ENCODE assay signal across 8 mouse cellular contexts in the genomic region with DNA sequence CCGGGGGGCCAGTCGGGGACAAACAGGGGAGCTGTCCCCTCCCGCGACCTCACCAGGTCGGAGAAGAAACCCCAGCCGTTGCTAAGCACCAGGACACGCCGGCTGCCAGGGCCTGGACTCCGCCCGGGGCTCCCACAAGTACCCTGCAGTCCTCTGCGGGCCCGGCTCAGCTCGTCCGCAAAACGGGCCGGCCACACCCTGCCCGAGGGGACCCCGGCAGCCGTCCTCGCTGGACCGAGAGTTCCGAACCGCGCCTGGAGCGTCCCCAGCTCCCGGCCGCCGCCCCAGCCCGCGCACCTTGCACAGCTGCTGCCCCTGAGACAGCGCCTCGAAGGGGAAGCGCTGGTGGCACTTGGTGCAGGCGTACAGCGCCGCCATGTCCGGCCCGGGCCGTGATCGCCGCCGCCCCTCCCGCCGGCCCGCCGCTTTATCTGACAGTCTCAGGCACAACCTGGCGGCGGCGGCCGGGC. TPM values are rescaled to one million over a fixed set of nuclear protein-coding genes. Genes with fewer than 3 reads are reported as not detected.
A peak's percentile ranks its signal among the peaks of the same experiment; 100 is the strongest.
DNase-seq lines count a peak whose midpoint lies in the region; ATAC-seq and TF ChIP-seq lines count a peak whose summit lies in the region.

No protein-coding gene starts in this region.

- H3K4me3 ChIP-seq in cerebellum, adult 2 months (replicated peaks; ENCODE audit: insufficient read depth, low read depth, low read length): peak overlapping the region; percentile 90
- H3K4me3 ChIP-seq in thymus, adult 2 months (ENCODE audit: control insufficient read depth, insufficient read depth, low read length): peak overlapping the region; percentile 69
- H3K4me3 ChIP-seq in heart, embryonic 13.5 days: peak overlapping the region; percentile 100
- H3K4me3 ChIP-seq in liver, embryonic 11.5 days (ENCODE audit: low read depth, low read length): peak overlapping the region; percentile 97
- H3K4me3 ChIP-seq in midbrain, postnatal 0 days (ENCODE audit: low read depth, low read length): peak overlapping the region; percentile 98

- no peak for TF ChIP-seq CTCF in cerebellum, adult 2 months (IDR thresholded peaks at IDR 0.05; ENCODE audit: borderline replicate concordance, insufficient read depth, low read depth, low read length)
- no peak; the same call in 1 of the 2 replicates for TF ChIP-seq CTCF in thymus, adult 2 months (IDR thresholded peaks at IDR 0.05; ENCODE audit: borderline replicate concordance, control insufficient read depth, extremely low read depth, insufficient read depth, low read length, poor library complexity)
- no peak; the same call in 1 of the 2 replicates for TF ChIP-seq CTCF in midbrain, postnatal 0 days (IDR thresholded peaks at IDR 0.05)

- no peak for ATAC-seq in heart, embryonic 13.5 days (ENCODE audit: extremely low read depth, insufficient number of reproducible peaks, low FRiP score, low TSS enrichment)
- ATAC-seq in liver, embryonic 11.5 days (replicated peaks; ENCODE audit: low FRiP score): peak; percentile 53
- peak; percentile 17 for ATAC-seq in midbrain, postnatal 0 days (ENCODE audit: low FRiP score)

- 1% methylated on average over 49 of the region's 50 CpGs for WGBS in cerebellum, adult 2 months
- WGBS in thymus, adult 2 months: under 1% methylated on average over 50 of the region's 50 CpGs
- WGBS in heart, embryonic 13.5 days: under 1% methylated on average over 41 of the region's 50 CpGs
- WGBS in liver, embryonic 11.5 days: under 1% methylated on average over 49 of the region's 50 CpGs
- under 1% methylated on average over 41 of the region's 50 CpGs for WGBS in midbrain, postnatal 0 days

- H3K27ac ChIP-seq in cerebellum, adult 2 months (ENCODE audit: insufficient read depth, low read length): peak overlapping the region; percentile 93
- H3K27ac ChIP-seq in thymus, adult 2 months (ENCODE audit: control insufficient read depth, insufficient read depth, low read length): no peak overlapping the region
- H3K27ac ChIP-seq in heart, embryonic 13.5 days (replicated peaks): peak overlapping the region; percentile 90
- H3K27ac ChIP-seq in liver, embryonic 11.5 days (ENCODE audit: low read depth, low read length): peak overlapping the region; percentile 96
- H3K27ac ChIP-seq in midbrain, postnatal 0 days (ENCODE audit: low read depth, low read length): peak overlapping the region; percentile 87

- no peaks in the 10 kb centered on the region for H3K36me3 ChIP-seq in thymus, adult 2 months (ENCODE audit: control insufficient read depth, insufficient read depth, low read length)
- H3K36me3 ChIP-seq in heart, embryonic 13.5 days: peaks cover 30% of the 10 kb centered on the region
- no peaks in the 10 kb centered on the region for H3K36me3 ChIP-seq in liver, embryonic 11.5 days (ENCODE audit: control insufficient read depth, insufficient read depth, low read length)
- peaks cover 4% of the 10 kb centered on the region for H3K36me3 ChIP-seq in midbrain, postnatal 0 days (ENCODE audit: insufficient read depth, low read length)

- H3K27me3 ChIP-seq in cerebellum, adult 2 months (ENCODE audit: control insufficient read depth, insufficient read depth, low read length): no peaks in the 10 kb centered on the region
- H3K27me3 ChIP-seq in thymus, adult 2 months (ENCODE audit: control insufficient read depth, insufficient read depth, low read length): no peaks in the 10 kb centered on the region
- no peaks in the 10 kb centered on the region for H3K27me3 ChIP-seq in heart, embryonic 13.5 days (replicated peaks)
- no peaks in the 10 kb centered on the region for H3K27me3 ChIP-seq in liver, embryonic 11.5 days (replicated peaks; ENCODE audit: control insufficient read depth, insufficient read depth, low read length)
- no peaks in the 10 kb centered on the region for H3K27me3 ChIP-seq in midbrain, postnatal 0 days (ENCODE audit: insufficient read depth, low read length)

- H3K9me3 ChIP-seq in heart, embryonic 13.5 days: no peaks in the 10 kb centered on the region
- H3K9me3 ChIP-seq in liver, embryonic 11.5 days (ENCODE audit: control insufficient read depth, low read length): no peaks in the 10 kb centered on the region
- no peaks in the 10 kb centered on the region for H3K9me3 ChIP-seq in midbrain, postnatal 0 days (ENCODE audit: low read length)

- no peaks in the 10 kb centered on the region for H3K4me1 ChIP-seq in cerebellum, adult 2 months (ENCODE audit: control insufficient read depth, insufficient read depth, low read length)
- H3K4me1 ChIP-seq in thymus, adult 2 months (replicated peaks; ENCODE audit: control insufficient read depth, insufficient read depth, low read length): peaks cover 5% of the 10 kb centered on the region
- peaks cover 19% of the 10 kb centered on the region for H3K4me1 ChIP-seq in heart, embryonic 13.5 days
- no peaks in the 10 kb centered on the region; the same call in 1 of the 2 replicates for H3K4me1 ChIP-seq in liver, embryonic 11.5 days (replicated peaks; ENCODE audit: control insufficient read depth, insufficient read depth, low read length)
- no peaks in the 10 kb centered on the region for H3K4me1 ChIP-seq in midbrain, postnatal 0 days (ENCODE audit: insufficient read depth, low read length)

- TF ChIP-seq POLR2A in cerebellum, adult 2 months (IDR thresholded peaks at IDR 0.05; ENCODE audit: borderline replicate concordance, insufficient read depth, low read length): peak; percentile 49; the same call in 1 of the 2 replicates
- TF ChIP-seq POLR2A in thymus, adult 2 months (IDR thresholded peaks at IDR 0.05; ENCODE audit: control insufficient read depth, extremely low read depth, insufficient read depth, low read length, poor library complexity): no peak

- H3K4me2 ChIP-seq in heart, embryonic 13.5 days: peak overlapping the region; percentile 93
- peak overlapping the region; percentile 77 for H3K4me2 ChIP-seq in liver, embryonic 11.5 days
- peak overlapping the region; percentile 68 for H3K4me2 ChIP-seq in midbrain, postnatal 0 days (ENCODE audit: low read depth, low read length, poor library complexity, severe bottlenecking)

- peak overlapping the region; percentile 97 for H3K9ac ChIP-seq in heart, embryonic 13.5 days
- H3K9ac ChIP-seq in liver, embryonic 11.5 days (ENCODE audit: low read depth, low read length): peak overlapping the region; percentile 83
- H3K9ac ChIP-seq in midbrain, postnatal 0 days (replicated peaks; ENCODE audit: low read length, poor library complexity, severe bottlenecking): peak overlapping the region; percentile 90

- DNase-seq in cerebellum, adult 2 months: no peak
- DNase-seq in cerebellum, adult 11 months: no peak
- no peak for DNase-seq in thymus, adult 2 months
- DNase-seq in thymus, postnatal 0 days (ENCODE audit: low spot score): no peak
- DNase-seq in liver, embryonic 11.5 days (ENCODE audit: low spot score): no peak
- peak; percentile 27 for DNase-seq in midbrain, postnatal 0 days (ENCODE audit: low spot score)
- no peak for DNase-seq in spleen, postnatal 4 days (ENCODE audit: low spot score in 2 of 2)

RNA-seq across cellular contexts. Expression of gene Fam76a, which starts 0.3 kb away (rescaled TPM):
- polyA plus RNA-seq in cerebellum, adult 2 months (2012; rRNA removed): 30.0 and 30.5 TPM in 2 replicates
- polyA plus RNA-seq in thymus, adult 2 months (2012; rRNA removed): 15.0 and 15.1 TPM in 2 replicates
- 45.4 and 52.4 TPM in 2 replicates for polyA plus RNA-seq in thymus, postnatal 0 days (2015; fragmentation: Nextera tagmentation; extraction: Ambion mirVana)
- 34.8 and 35.6 TPM in 2 replicates for polyA plus RNA-seq in heart, embryonic 13.5 days (2015; fragmentation: Nextera tagmentation; extraction: Ambion mirVana)
- 27.8 and 32.2 TPM in 2 replicates for polyA plus RNA-seq in liver, embryonic 11.5 days (2014; fragmentation: Nextera tagmentation; extraction: Ambion mirVana)
- total RNA-seq in midbrain, postnatal 0 days (2014; rRNA removed): 16.6 and 21.0 TPM in 2 replicates
- 31.0 and 38.2 TPM in 2 replicates for polyA plus RNA-seq in midbrain, postnatal 0 days (2015; fragmentation: Nextera tagmentation; extraction: Ambion mirVana)

RNA-seq across cellular contexts. Expression of gene Stx12, which starts 37.8 kb away (rescaled TPM):
- polyA plus RNA-seq in cerebellum, adult 2 months (2012; rRNA removed): 88.6 and 89.0 TPM in 2 replicates
- polyA plus RNA-seq in thymus, adult 2 months (2012; rRNA removed): 14.0 and 16.1 TPM in 2 replicates
- polyA plus RNA-seq in thymus, postnatal 0 days (2015; fragmentation: Nextera tagmentation; extraction: Ambion mirVana): 36.0 and 37.2 TPM in 2 replicates
- 50.5 and 57.0 TPM in 2 replicates for polyA plus RNA-seq in heart, embryonic 13.5 days (2015; fragmentation: Nextera tagmentation; extraction: Ambion mirVana)
- polyA plus RNA-seq in liver, embryonic 11.5 days (2014; fragmentation: Nextera tagmentation; extraction: Ambion mirVana): 33.1 and 34.9 TPM in 2 replicates
- total RNA-seq in midbrain, postnatal 0 days (2014; rRNA removed): 142 and 153 TPM in 2 replicates
- polyA plus RNA-seq in midbrain, postnatal 0 days (2015; fragmentation: Nextera tagmentation; extraction: Ambion mirVana): 151 and 158 TPM in 2 replicates

RNA-seq across cellular contexts. Expression of gene Fgr, which starts 51.8 kb away (rescaled TPM):
- polyA plus RNA-seq in cerebellum, adult 2 months (2012; rRNA removed): 0.32 and 0.38 TPM in 2 replicates
- 15.3 and 15.8 TPM in 2 replicates for polyA plus RNA-seq in thymus, adult 2 months (2012; rRNA removed)
- 6.0 and 7.8 TPM in 2 replicates for polyA plus RNA-seq in thymus, postnatal 0 days (2015; fragmentation: Nextera tagmentation; extraction: Ambion mirVana)
- polyA plus RNA-seq in heart, embryonic 13.5 days (2015; fragmentation: Nextera tagmentation; extraction: Ambion mirVana): 0.21 and 0.23 TPM in 2 replicates
- 0.23 and 0.73 TPM in 2 replicates for polyA plus RNA-seq in liver, embryonic 11.5 days (2014; fragmentation: Nextera tagmentation; extraction: Ambion mirVana)
- 0.33 and 0.47 TPM in 2 replicates for total RNA-seq in midbrain, postnatal 0 days (2014; rRNA removed)
- 0.19 TPM in 1 of 2 replicates, not detected in the other for polyA plus RNA-seq in midbrain, postnatal 0 days (2015; fragmentation: Nextera tagmentation; extraction: Ambion mirVana)
